Mouse (Mus musculus) splenic B cell, adult 2 months (primary cell): ENCODE measurements at regions not wholly inside any gene's neighbourhood (a gene's known extent, or its start where the extent isn't known, plus 50 kb on each side); places are given as distances from the start of the nearest gene placed in this dataset.
A peak's percentile ranks its signal among the peaks of the same experiment; 100 is the strongest.
"Not testable (repeated sequence)": the region's sequence is repeated elsewhere in the genome, so short reads cannot be mapped to it uniquely, and the experiment has no call there.

Experiments used
- DNase-seq: peaks from one replicate; pipeline ENCODE4 v3.0.0-alpha.2; 2011; ENCODE audit warnings: low read depth, low spot score
- H3K27me3 ChIP-seq: 2 replicates; pipeline ENCODE4 v1.6.1; 2012; ENCODE audit warnings: mild to moderate bottlenecking, low read length, moderate library complexity, mixed read lengths; ENCODE audit not compliant: control insufficient read depth, poor library complexity, insufficient read depth, severe bottlenecking
- H3K36me3 ChIP-seq: 2 replicates; pipeline ENCODE4 v1.6.1; 2012; ENCODE audit warnings: mild to moderate bottlenecking, low read length, moderate library complexity, mixed read lengths; ENCODE audit not compliant: control insufficient read depth, poor library complexity, insufficient read depth, severe bottlenecking

DNA sequence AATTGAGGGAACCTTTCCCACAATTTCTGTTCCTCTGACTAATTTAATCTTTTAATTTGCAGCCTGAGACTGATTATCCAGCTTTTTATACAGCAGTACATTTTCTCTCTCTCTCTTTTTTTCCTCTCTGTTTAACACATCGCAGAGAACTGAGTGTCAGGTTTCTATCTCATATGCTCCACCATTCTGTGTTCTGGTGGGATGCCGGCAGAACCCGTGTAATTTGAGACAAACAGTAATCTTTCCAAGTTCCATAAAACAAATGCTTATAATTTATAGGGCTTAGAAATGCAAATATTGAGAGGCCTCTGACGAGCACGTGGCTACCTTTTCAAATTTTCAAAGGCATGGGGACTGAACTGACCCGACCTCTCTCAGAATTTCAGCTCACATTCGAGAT, 59.1 kb downstream of the Zbtb18 start:
- no peaks in the 10 kb centered on the region for H3K27me3 ChIP-seq
- no peaks in the 10 kb centered on the region for H3K36me3 ChIP-seq
- DNase-seq, result no peak

DNA sequence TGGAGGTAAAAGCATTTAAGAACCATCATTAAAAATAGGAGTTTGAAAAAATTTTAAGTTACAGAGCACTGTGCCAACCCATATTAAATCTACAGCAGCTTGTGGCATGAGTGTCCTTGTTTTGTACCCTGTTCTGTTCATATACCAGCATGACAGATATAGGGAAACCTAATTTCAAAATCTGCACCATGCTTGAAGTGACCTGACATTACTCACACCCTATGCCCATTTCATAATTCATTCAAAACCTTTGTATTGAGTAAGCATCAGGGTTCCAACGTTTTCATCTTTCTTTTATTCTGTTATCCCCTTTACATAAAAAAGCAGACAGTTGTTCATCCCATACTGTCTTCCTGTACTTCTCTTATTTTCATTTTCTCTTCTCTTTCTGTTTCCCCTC, 61.8 kb downstream of the Zbtb18 start:
- Histone ChIP-seq H3K36me3 (no peaks in the 10 kb centered on the region), H3K27me3 (no peaks in the 10 kb centered on the region)
- DNase-seq, result no peak

DNA sequence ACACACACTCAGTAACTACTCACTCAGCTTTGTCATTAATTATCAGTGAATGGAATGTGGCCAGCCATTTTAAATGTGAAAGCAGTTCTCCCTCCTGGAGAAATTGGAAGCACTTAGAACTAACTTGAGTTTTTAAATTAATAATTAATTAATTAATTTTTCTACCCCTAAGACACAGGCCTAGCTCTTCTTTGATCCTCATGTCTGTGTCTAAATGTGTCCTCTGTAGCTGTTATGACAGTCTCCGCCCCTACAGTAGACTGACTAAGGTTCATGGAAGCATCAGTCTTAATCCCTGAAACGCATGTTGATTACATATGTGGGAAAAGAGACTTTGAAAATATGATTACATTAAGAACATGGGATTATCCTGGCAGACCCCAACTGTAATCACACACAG, 62.6 kb downstream of the Zbtb18 start:
- Histone ChIP-seq H3K36me3 (no peaks in the 10 kb centered on the region), H3K27me3 (no peaks in the 10 kb centered on the region)
- no peak for DNase-seq

DNA sequence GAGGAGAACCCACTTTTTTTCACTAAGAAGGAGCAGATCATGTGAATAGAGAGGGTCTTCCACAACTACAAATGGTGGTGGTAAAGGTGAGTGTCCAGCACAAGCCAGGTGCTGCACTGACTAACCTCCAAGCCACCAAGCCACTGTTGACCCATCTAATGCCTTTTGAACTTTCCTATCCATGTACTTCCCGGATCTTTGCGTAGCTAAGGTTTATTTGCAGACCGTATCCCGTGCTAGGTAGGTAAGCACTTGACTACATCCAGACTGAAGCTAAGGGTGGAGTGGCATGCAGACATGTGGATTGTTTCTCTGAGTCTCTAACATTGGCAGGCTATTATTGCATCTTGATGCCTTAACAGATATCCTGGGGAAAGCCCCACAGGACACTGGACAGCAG, 65.2 kb downstream of the Zbtb18 start:
- DNase-seq, H3K27me3 ChIP-seq, H3K36me3 ChIP-seq: not testable (repeated sequence)

DNA sequence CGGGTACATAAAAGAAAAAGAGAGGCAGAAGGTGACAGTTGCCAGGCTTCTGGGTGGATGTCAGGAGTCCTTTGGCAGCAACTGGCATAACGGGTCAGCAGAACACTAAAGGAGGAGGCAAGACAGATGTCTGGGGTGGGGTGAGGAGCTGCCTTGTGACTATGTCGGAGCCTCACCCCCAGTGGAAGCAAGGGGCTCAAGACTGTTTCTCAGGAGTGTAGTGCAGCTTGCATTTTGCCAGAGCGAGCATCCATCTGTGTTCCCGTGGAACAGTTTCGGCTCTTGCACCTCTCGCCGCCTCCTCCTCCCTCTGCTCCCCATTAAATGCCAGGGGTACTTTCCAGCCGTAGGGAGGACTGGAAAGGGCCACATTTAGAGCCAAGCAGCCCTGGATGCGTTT, 67.6 kb downstream of the Zbtb18 start:
- no peak for DNase-seq
- H3K36me3 ChIP-seq, result no peaks in the 10 kb centered on the region
- no peaks in the 10 kb centered on the region for H3K27me3 ChIP-seq

DNA sequence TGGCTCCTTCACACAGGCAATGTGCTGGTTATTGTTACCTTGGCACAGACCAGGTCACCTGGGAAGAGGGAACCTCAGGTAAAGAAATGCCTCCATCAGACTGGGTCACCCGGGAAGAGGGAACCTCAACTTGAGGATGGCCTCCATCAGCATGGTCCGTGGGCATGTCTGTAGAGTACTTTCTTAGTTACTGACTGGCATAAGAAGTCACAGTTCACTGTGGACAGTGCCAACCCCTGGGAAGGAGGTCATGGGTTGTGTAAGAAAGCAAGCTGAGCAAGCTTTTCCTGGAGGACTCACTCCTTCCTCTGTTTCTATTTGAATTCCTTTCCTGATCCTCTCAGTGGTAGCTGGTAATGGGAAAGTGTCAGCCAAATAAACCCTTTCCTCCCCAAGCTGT, 70.0 kb downstream of the Zbtb18 start:
- H3K36me3 ChIP-seq, result no peaks in the 10 kb centered on the region
- no peak for DNase-seq
- no peaks in the 10 kb centered on the region for H3K27me3 ChIP-seq

DNA sequence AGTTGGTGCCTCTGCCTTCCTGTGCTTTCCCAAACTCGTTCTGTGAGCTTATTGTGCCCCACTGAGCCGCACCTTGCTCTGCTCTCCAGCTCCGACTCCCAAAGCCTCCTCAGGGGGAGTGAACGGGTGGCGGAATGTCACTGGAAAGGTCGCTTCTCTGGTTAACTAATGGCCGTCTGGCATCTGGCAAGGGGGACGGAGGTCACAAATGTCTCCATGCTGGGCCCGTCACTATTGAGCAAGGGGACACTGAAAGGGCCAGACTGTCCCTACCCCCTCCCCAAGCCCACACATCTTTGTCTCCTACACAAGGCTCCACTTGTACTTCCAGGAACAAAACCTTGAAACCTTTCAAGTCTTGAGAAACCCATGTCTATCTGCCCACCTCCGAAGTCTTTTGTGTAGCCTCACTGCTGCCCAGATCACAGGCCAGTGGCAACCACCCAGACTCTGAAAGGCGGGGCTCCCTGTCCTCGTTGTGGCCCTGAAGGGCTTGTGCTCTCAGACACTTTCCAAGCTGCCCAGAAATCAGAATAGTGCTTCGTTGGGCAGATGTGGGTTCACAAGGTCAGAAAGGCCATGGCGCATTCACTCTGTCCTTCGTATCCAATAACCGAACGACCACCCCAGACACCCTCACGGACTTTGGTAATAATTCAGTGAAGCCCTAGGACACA, 75.9 kb downstream of the Zbtb18 start:
- no peak for DNase-seq
- Histone ChIP-seq H3K27me3 (no peaks in the 10 kb centered on the region), H3K36me3 (no peaks in the 10 kb centered on the region)

GRCm38 (mm10) chr1:177518897-177519513, 76.9 kb downstream of the Zbtb18 start:
- no peak for DNase-seq
- H3K27me3 ChIP-seq, result no peaks in the 10 kb centered on the region
- H3K36me3 ChIP-seq, result no peaks in the 10 kb centered on the region

GRCm38 (mm10) chr1:177521110-177521509, 79.0 kb downstream of the Zbtb18 start:
- no peaks in the 10 kb centered on the region for H3K27me3 ChIP-seq
- no peaks in the 10 kb centered on the region for H3K36me3 ChIP-seq
- DNase-seq, result peak; percentile 43

DNA sequence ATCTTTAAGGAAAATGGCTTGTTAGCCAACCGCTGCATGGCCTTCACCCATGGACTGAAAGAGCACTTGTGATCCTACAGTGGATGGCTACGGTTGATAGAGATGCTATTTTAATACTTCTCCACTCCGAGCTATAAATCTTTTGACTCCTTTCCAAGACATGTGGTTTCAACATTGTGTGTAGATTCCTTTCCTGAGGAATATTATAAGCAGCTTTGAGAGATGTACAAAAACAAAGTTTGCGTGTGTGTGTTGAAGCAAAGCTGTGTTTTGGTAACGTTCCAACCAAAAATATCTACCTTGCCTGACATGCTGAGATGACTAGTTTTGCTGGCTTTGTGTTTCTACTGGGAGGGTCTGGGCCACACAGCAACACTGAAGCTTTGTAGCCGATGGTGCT, 83.0 kb downstream of the Zbtb18 start:
- H3K36me3 ChIP-seq, result no peaks in the 10 kb centered on the region
- DNase-seq, result no peak
- H3K27me3 ChIP-seq, result no peaks in the 10 kb centered on the region

GRCm38 (mm10) chr1:177531791-177532190, 89.6 kb downstream of the Zbtb18 start:
- Histone ChIP-seq H3K27me3 (no peaks in the 10 kb centered on the region), H3K36me3 (no peaks in the 10 kb centered on the region)
- DNase-seq, result no peak

GRCm38 (mm10) chr1:177532656-177533055, 90.5 kb downstream of the Zbtb18 start:
- peak; percentile 24 for DNase-seq
- Histone ChIP-seq H3K27me3 (no peaks in the 10 kb centered on the region), H3K36me3 (no peaks in the 10 kb centered on the region)

DNA sequence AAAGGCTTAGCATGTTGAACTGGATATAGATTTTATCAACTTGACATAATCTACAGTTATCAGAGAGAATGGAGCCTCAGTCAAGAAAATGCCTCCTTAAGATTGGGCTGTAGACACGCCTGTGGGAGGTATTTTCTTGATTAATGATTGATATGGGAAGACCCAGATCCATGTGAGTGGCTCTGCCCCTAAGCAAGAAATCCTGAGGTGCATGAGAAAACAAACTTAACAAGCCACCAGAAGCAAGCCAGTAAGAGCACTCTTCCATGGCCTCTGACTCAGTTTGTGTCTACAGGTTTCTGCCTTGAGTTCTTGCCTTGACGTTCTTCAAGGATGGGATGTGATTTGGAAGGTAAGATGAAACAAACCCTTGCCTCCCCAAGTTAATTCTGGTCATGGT, 91.2 kb downstream of the Zbtb18 start:
- no peaks in the 10 kb centered on the region for H3K27me3 ChIP-seq
- H3K36me3 ChIP-seq, result no peaks in the 10 kb centered on the region
- no peak for DNase-seq

GRCm38 (mm10) chr1:177545031-177545735, 103.0 kb downstream of the Zbtb18 start:
- Histone ChIP-seq H3K36me3 (no peaks in the 10 kb centered on the region), H3K27me3 (no peaks in the 10 kb centered on the region)
- no peak for DNase-seq

- H3K36me3 ChIP-seq, result no peaks in the 10 kb centered on the region
- no peaks in the 10 kb centered on the region for H3K27me3 ChIP-seq
- DNase-seq, result no peak
These were observed 105.6 kb downstream of the Zbtb18 start for GRCm38 (mm10) chr1:177547716-177548115.
